Mouse (Mus musculus): ENCODE results near the gene Ncor2. TPM values are rescaled to one million over a fixed set of nuclear protein-coding genes. Genes with fewer than 3 reads are reported as not detected.
"Not testable (repeated sequence)": the region's sequence is repeated elsewhere in the genome, so short reads cannot be mapped to it uniquely, and the experiment has no call there.

The Ncor2 gene
- polyA plus RNA-seq, 1 experiment from 2014 or later, result 19.2 TPM

DNA sequence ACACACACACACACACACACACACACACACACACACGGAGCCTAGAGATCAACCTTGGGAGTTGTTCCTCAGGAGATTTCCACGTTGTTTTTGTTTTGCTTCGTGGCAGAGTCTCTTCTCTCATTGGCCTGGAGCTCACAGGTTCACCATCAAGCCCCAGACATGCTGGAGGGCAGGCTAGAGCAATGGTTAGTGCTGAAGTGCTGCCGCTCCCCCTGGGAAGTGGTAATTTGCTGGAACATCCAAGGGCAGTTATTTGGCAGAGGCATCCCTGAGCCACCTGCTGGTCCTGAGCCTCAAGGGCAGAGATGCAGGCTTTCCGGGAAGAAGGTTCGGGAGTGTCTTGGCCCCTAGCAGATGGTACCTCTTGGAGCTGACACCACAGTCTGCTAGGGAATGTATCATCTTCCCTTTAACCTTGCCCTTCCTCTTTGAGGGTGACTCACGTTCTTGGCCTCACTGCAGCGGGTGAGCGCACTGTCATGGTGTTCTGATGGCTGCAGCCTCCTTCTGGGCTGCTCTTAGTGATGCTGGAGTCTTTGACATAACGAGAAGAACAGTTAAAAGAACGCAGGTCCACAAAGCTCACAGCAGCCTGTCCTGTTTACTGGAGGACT lies 25.3 kb upstream of the Ncor2 start:
- no peaks in the 10 kb centered on the region for H3K36me3 ChIP-seq (replicated peaks)
- DNase-seq (ENCODE audit: low spot score), result no peak
- WGBS, result 82% methylated on average over 11 of the region's 11 CpGs

GRCm38 (mm10) chr5:125203759-125204158 lies 24.7 kb upstream of the Ncor2 start:
- no peaks in the 10 kb centered on the region for H3K27me3 ChIP-seq (replicated peaks; ENCODE audit: low read depth, poor library complexity, severe bottlenecking)
- no peak for DNase-seq (ENCODE audit: low spot score)
- no peaks in the 10 kb centered on the region for H3K36me3 ChIP-seq (replicated peaks)
- no peak overlapping the region for H3K27ac ChIP-seq (replicated peaks)
- H3K4me1 ChIP-seq, result peaks cover 21% of the 10 kb centered on the region
- H3K4me3 ChIP-seq, result no peak overlapping the region
- peaks cover 3% of the 10 kb centered on the region; the same call in 1 of the 2 replicates for H3K9me3 ChIP-seq
- 73% methylated on average over 11 of the region's 11 CpGs for WGBS

More for the DNA sequence above, 25.3 kb upstream of the Ncor2 start:
- Histone ChIP-seq H3K4me3 (no peak overlapping the region), H3K27me3 (replicated peaks; ENCODE audit: low read depth, poor library complexity, severe bottlenecking) (no peaks in the 10 kb centered on the region), H3K9me3 (peaks cover 3% of the 10 kb centered on the region; the same call in 1 of the 2 replicates), H3K4me1 (peaks cover 21% of the 10 kb centered on the region), H3K27ac (replicated peaks) (no peak overlapping the region)

DNA sequence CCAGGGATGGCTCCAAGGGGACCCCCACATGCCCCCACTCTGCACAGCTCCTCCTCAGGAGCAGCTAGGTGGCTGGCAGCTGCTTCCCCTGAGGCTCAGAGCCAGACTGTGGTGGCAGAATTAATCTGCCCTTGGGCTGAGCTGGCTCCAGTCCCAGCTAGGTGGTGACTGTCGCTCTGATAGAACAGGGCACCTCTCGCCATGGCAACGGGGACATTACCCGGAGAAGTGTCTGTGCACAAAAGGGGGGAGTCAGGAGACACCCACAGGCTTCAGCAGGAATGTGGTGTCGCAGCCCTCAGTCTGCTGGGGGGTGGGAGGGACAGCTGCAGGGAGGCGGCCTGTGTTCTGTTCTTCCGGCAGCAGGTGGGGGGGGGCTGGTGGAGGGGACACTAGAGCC lies 24.1 kb upstream of the Ncor2 start:
- 30% methylated on average over 7 of the region's 7 CpGs for WGBS
- peak; percentile 23 for DNase-seq (ENCODE audit: low spot score)

DNA sequence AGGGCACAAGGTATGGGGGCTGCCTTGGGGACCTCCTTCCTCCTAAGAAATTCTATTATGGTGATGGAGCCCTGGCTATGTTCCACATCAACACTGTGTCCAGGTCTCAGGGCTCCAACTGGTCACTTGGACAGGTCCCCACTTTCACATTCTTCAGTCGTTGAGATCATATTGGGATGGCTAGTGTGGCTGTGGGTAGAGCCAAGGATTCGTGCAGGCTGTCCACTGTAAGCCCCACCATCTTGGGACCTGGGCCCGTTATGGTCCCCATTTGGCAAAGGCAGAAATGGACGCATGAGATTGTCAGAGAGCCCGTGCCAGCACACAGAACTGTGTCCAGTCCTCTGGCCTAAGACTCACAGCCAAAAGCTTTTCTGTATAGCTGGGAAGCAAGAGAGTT lies 23.1 kb upstream of the Ncor2 start:
- Histone ChIP-seq H3K9me3 (peaks cover 3% of the 10 kb centered on the region; the same call in 1 of the 2 replicates), H3K27me3 (replicated peaks; ENCODE audit: low read depth, poor library complexity, severe bottlenecking) (no peaks in the 10 kb centered on the region), H3K4me1 (peaks cover 18% of the 10 kb centered on the region), H3K27ac (replicated peaks) (no peak overlapping the region), H3K4me3 (no peak overlapping the region), H3K36me3 (replicated peaks) (no peaks in the 10 kb centered on the region)
- no peak for DNase-seq (ENCODE audit: low spot score)
- 84% methylated on average over 5 of the region's 5 CpGs for WGBS

More for the DNA sequence above, 24.1 kb upstream of the Ncor2 start:
- Histone ChIP-seq H3K9me3 (peaks cover 3% of the 10 kb centered on the region; the same call in 1 of the 2 replicates), H3K4me3 (no peak overlapping the region), H3K27me3 (replicated peaks; ENCODE audit: low read depth, poor library complexity, severe bottlenecking) (no peaks in the 10 kb centered on the region), H3K27ac (replicated peaks) (peak overlapping the region; percentile 72), H3K4me1 (peaks cover 21% of the 10 kb centered on the region), H3K36me3 (replicated peaks) (no peaks in the 10 kb centered on the region)

DNA sequence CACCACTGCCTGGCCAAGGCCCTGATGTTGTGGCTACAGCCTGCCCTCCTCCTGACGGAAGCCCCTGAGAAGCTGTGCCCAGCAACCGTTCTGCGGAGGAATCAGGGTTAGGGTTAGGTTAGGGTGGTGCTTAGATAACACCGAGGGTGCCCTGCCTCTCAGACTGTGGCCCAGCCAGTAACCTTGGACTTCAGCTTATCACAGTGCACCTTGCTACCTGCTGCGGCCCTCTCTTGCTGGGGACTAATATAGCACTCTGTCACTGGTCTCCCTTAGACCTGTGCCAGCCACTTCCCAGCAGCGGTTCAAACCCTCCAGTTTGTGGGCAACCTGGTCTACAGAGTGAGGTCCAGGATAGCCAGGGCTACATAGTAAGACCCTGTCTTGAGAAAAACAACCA lies 20.1 kb upstream of the Ncor2 start:
- Histone ChIP-seq H3K36me3 (replicated peaks) (no peaks in the 10 kb centered on the region), H3K27ac (replicated peaks) (no peak overlapping the region), H3K4me3 (no peak overlapping the region), H3K4me1 (peaks cover 32% of the 10 kb centered on the region), H3K27me3 (replicated peaks; ENCODE audit: low read depth, poor library complexity, severe bottlenecking) (no peaks in the 10 kb centered on the region), H3K9me3 (no peaks in the 10 kb centered on the region)
- DNase-seq (ENCODE audit: low spot score), result no peak
- 95% methylated on average over 6 of the region's 6 CpGs for WGBS

DNA sequence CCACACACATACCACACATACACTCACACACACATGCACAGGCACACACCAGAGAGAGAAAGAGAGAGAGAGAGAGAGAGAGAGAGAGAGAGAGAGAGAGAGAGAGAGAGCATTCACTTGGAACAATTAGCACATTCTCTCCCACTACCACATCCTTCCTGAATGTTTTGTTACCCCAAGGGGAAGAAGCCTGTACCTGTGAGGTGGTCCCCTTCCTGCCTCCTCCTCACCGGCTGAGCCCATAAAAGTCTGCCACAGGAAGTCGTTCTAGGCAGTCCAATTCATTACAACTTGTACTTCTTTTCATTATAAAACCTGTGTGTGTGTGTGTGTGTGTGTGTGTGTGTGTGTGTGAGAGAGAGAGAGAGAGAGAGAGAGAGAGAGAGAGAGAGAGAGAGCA lies 18.3 kb upstream of the Ncor2 start:
- not testable (repeated sequence) for H3K4me3 ChIP-seq; H3K36me3 ChIP-seq (replicated peaks); H3K27ac ChIP-seq (replicated peaks); H3K27me3 ChIP-seq (replicated peaks; ENCODE audit: low read depth, poor library complexity, severe bottlenecking); H3K9me3 ChIP-seq; DNase-seq (ENCODE audit: low spot score)
- H3K4me1 ChIP-seq, result peaks cover 23% of the 10 kb centered on the region
- 58% methylated on average over 2 of the region's 2 CpGs for WGBS

- DNase-seq (ENCODE audit: low spot score), result no peak
- peaks cover 28% of the 10 kb centered on the region for H3K4me1 ChIP-seq
- H3K4me3 ChIP-seq, result no peak overlapping the region
- WGBS, result 77% methylated on average over 13 of the region's 13 CpGs
- H3K9me3 ChIP-seq, result no peaks in the 10 kb centered on the region
- H3K27me3 ChIP-seq (replicated peaks; ENCODE audit: low read depth, poor library complexity, severe bottlenecking), result peaks cover 9% of the 10 kb centered on the region
- H3K36me3 ChIP-seq (replicated peaks), result no peaks in the 10 kb centered on the region
- 0 out of 2 replicates have a peak overlapping the region, but pooled peaks have one; percentile 57 for H3K27ac ChIP-seq (replicated peaks)
These were observed 17.0 kb upstream of the Ncor2 start for GRCm38 (mm10) chr5:125196054-125196453.

- peak overlapping the region; percentile 24; the same call in 1 of the 2 replicates for H3K27ac ChIP-seq (replicated peaks)
- H3K27me3 ChIP-seq (replicated peaks; ENCODE audit: low read depth, poor library complexity, severe bottlenecking), result peaks cover 12% of the 10 kb centered on the region
- H3K36me3 ChIP-seq (replicated peaks), result no peaks in the 10 kb centered on the region
- H3K4me3 ChIP-seq, result no peak overlapping the region
- WGBS, result 52% methylated on average over 3 of the region's 3 CpGs
- H3K9me3 ChIP-seq, result no peaks in the 10 kb centered on the region
- no peak for DNase-seq (ENCODE audit: low spot score)
- peaks cover 32% of the 10 kb centered on the region for H3K4me1 ChIP-seq
These were observed 16.1 kb upstream of the Ncor2 start for GRCm38 (mm10) chr5:125195142-125195541.

DNA sequence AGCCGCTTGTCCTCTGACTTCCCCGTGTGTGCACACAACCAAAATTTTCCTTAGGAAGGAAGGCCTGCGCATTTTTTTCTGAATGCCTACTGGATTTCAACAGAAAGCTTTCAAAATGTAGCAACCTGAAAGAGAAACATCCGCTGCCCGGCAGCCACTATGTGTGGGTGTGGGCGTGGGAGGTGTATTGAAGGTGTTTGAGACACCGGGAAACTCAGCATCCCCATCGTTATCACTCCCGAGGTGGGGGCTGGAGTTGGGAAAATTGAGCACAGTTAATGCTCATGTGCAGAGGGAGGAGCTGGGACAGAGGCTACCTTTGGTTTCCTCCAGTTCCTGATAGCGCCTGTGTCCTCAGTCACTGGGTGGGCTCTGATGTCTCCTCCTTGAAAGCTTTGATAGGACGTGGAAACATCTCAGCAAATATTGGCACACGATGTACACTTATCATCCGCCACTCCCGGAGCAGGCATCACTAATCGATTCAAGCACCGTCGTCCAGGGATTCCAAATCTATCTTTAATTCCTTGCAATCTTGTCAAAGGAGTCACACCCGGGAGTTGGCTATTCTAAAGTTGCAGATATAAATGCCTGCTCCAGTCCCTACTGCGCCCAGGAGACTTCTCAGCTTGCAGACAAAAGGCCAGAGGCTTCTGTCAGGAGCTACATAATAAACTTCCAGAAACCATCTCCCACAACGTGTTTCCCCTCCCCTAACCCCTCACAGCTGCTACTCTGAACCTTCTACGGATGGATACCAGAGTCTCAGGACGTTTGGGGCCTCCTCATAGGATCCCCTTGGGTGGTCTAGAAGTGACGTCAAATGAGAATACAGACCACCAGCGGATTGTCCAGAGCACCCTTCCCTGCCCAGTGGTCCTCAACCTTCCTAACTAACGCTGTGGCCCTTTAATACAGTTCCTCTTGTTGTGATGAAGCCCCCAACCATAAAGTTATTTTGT lies 14.7 kb upstream of the Ncor2 start:
- Histone ChIP-seq H3K36me3 (replicated peaks) (no peaks in the 10 kb centered on the region), H3K4me1 (peaks cover 45% of the 10 kb centered on the region), H3K9me3 (no peaks in the 10 kb centered on the region), H3K27me3 (replicated peaks; ENCODE audit: low read depth, poor library complexity, severe bottlenecking) (peaks cover 12% of the 10 kb centered on the region), H3K4me3 (no peak overlapping the region), H3K27ac (replicated peaks) (no peak overlapping the region; the same call in 1 of the 2 replicates)
- 76% methylated on average over 25 of the region's 25 CpGs for WGBS
- no peak for DNase-seq (ENCODE audit: low spot score)

DNA sequence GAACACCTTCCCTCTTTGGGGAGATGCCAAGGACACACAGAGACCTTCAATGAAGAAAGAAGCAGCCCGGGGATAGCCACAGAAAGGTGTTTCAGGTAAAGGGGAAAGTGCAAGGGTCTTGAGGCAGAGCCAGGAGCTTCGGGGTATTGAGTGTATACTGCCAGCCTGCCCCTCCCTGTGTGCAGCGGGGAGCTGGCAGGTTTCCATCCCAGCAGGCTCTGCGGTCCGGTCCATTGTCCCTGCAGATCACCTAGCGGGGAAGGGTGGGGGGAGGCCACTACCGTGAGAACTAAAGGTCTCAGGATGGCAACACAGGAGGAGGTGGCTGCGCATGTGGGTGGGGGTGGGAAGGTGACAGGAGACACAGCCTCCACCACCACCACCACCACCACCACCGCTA lies 12.6 kb upstream of the Ncor2 start:
- Histone ChIP-seq H3K27ac (replicated peaks) (no peak overlapping the region), H3K4me3 (no peak overlapping the region)
- 47% methylated on average over 9 of the region's 9 CpGs for WGBS

DNA sequence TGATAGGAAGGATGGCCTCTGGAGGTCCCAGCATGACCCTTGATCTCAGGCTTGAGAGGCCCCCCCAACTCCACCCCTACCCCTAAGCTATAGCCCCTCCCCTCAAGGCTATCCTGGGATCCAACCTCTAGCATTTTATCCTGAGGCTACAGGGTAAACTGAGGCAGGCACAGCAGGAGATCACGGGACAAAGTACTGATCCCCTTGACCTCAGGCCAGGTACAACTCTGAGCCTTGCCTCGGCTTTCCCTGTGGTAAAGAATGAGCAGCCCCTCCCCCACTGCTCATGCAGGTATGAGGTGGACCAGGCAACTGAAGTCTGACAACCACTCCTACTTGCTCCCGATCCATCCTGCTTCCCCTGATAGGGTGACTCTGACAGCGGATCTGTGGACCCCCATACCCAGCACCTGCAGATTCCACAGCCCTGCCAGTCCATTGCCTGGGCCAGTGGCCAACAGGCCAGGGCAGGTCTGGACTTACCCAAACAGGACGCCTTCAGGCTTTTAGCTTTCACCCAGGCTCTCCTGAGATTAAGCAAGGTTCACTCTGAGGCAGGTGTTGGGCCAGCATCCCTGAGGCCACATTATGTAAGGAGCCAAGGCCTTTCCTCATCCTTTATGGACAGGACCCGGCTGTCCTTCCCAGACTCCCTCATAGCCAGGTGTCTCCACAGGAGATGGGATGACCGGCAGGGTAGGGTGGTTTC lies 11.2 kb upstream of the Ncor2 start:
- Histone ChIP-seq H3K27me3 (replicated peaks; ENCODE audit: low read depth, poor library complexity, severe bottlenecking) (peaks cover 12% of the 10 kb centered on the region), H3K36me3 (replicated peaks) (no peaks in the 10 kb centered on the region), H3K4me3 (no peak overlapping the region), H3K4me1 (peaks cover 40% of the 10 kb centered on the region), H3K9me3 (no peaks in the 10 kb centered on the region), H3K27ac (replicated peaks) (no peak overlapping the region; the same call in 1 of the 2 replicates)
- peak; percentile 32 for DNase-seq (ENCODE audit: low spot score)
- WGBS, result 79% methylated on average over 7 of the region's 7 CpGs

More for the DNA sequence above, 12.6 kb upstream of the Ncor2 start:
- DNase-seq (ENCODE audit: low spot score), result no peak
- Histone ChIP-seq H3K4me1 (peaks cover 42% of the 10 kb centered on the region), H3K9me3 (no peaks in the 10 kb centered on the region), H3K36me3 (replicated peaks) (no peaks in the 10 kb centered on the region), H3K27me3 (replicated peaks; ENCODE audit: low read depth, poor library complexity, severe bottlenecking) (peaks cover 12% of the 10 kb centered on the region)

DNA sequence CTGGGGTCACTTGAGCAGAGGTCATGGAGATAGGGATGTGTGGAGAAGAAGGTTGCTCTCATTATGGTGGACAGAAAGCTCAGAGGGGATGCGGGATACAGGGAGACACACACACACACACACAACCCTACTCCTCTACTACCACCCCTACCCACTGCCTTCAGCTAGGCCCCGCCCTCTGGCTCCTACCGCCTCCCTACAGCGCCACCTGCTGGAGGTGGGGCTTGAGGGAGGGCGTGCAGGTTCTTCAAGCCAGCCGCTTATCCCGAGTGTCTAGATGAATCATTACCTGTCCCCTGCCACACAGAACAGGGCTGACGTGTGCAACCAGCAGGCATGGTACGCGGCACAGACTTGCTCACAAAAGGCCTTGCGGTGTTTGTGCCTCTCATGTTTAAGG lies 10.6 kb upstream of the Ncor2 start:
- WGBS, result 41% methylated on average over 11 of the region's 11 CpGs

More for the DNA sequence above, 10.6 kb upstream of the Ncor2 start:
- DNase-seq (ENCODE audit: low spot score), result peak; percentile 78
- H3K4me1 ChIP-seq, result peaks cover 44% of the 10 kb centered on the region
- H3K4me3 ChIP-seq, result no peak overlapping the region
- H3K36me3 ChIP-seq (replicated peaks), result no peaks in the 10 kb centered on the region
- H3K27ac ChIP-seq (replicated peaks), result no peak overlapping the region
- H3K27me3 ChIP-seq (replicated peaks; ENCODE audit: low read depth, poor library complexity, severe bottlenecking), result peaks cover 15% of the 10 kb centered on the region
- no peaks in the 10 kb centered on the region for H3K9me3 ChIP-seq

Data from embryonic facial prominence, embryonic 10.5 days (tissue).